In genomic region chr9:85841891-85842290, GRCm38 (mm10) we compare ENCODE assay signal across 8 mouse cellular contexts. TPM values are rescaled to one million over a fixed set of nuclear protein-coding genes. Genes with fewer than 3 reads are reported as not detected.
DNase-seq lines count a peak whose midpoint lies in the region; ATAC-seq and TF ChIP-seq lines count a peak whose summit lies in the region.

No protein-coding gene starts in this region.

- peak overlapping the region; percentile 72 for H3K4me3 ChIP-seq in heart, embryonic 12.5 days
- H3K4me3 ChIP-seq in kidney, embryonic 14.5 days (ENCODE audit: low read length): peak overlapping the region; percentile 76
- peak overlapping the region; percentile 71 for H3K4me3 ChIP-seq in lung, adult 2 months (replicated peaks; ENCODE audit: extremely low read depth, low read depth, low read length)

- H3K36me3 ChIP-seq in heart, embryonic 12.5 days: no peaks in the 10 kb centered on the region
- no peaks in the 10 kb centered on the region; the same call in 1 of the 2 replicates for H3K36me3 ChIP-seq in kidney, embryonic 14.5 days (ENCODE audit: control insufficient read depth, insufficient read depth, low read length)

- peak overlapping the region; percentile 64 for H3K9ac ChIP-seq in heart, embryonic 12.5 days
- no peak overlapping the region for H3K9ac ChIP-seq in kidney, embryonic 14.5 days (ENCODE audit: low read depth, low read length)

- no peak overlapping the region for H3K27ac ChIP-seq in heart, embryonic 12.5 days (ENCODE audit: poor library complexity, severe bottlenecking)
- peak overlapping the region; percentile 92 for H3K27ac ChIP-seq in kidney, embryonic 14.5 days (ENCODE audit: low read depth, low read length)

- no peak for ATAC-seq in cerebellum, adult (ENCODE audit: insufficient number of reproducible peaks, low FRiP score, low TSS enrichment)
- no peak for ATAC-seq in heart, embryonic 12.5 days (ENCODE audit: insufficient number of reproducible peaks, low FRiP score)
- 0 out of 2 replicates have a peak, but pooled peaks have one; percentile 5 for ATAC-seq in kidney, embryonic 14.5 days (ENCODE audit: low FRiP score, low TSS enrichment)
- no peak for ATAC-seq in activated CD4-positive, CD25-positive, alpha-beta regulatory T cell, adult 4 months

- no peak for TF ChIP-seq POLR2A in lung, adult 2 months (IDR thresholded peaks at IDR 0.05; ENCODE audit: borderline replicate concordance, extremely low read depth, low read depth, low read length)

- no peaks in the 10 kb centered on the region for H3K9me3 ChIP-seq in heart, embryonic 12.5 days (replicated peaks)
- no peaks in the 10 kb centered on the region for H3K9me3 ChIP-seq in kidney, embryonic 14.5 days (ENCODE audit: control insufficient read depth, low read length)

- peak; percentile 52 to 73 for DNase-seq in cerebellum, postnatal 10 days
- DNase-seq in embryo, embryonic 11 days: peak; percentile 75
- DNase-seq in lung, adult 2 months: peak; percentile 22
- DNase-seq in ovary, postnatal 36 days (ENCODE audit: low spot score): peak; percentile 66

- WGBS in heart, embryonic 12.5 days: 1% methylated on average over 16 of the region's 16 CpGs
- WGBS in kidney, embryonic 14.5 days: 0% methylated on average over 16 of the region's 16 CpGs
- 2% methylated on average over 16 of the region's 16 CpGs for WGBS in lung, adult 2 months

- peak overlapping the region; percentile 97 for H3K4me2 ChIP-seq in heart, embryonic 12.5 days
- peak overlapping the region; percentile 95 for H3K4me2 ChIP-seq in kidney, embryonic 14.5 days (replicated peaks; ENCODE audit: low read depth, low read length)

- peaks cover 9% of the 10 kb centered on the region for H3K27me3 ChIP-seq in heart, embryonic 12.5 days (replicated peaks)
- H3K27me3 ChIP-seq in kidney, embryonic 14.5 days (ENCODE audit: control insufficient read depth, insufficient read depth, low read length): 0 out of 2 replicates have a peak, but pooled peaks cover 9% of the 10 kb centered on the region

- H3K4me1 ChIP-seq in heart, embryonic 12.5 days (replicated peaks): peaks cover 6% of the 10 kb centered on the region; the same call in 1 of the 2 replicates
- H3K4me1 ChIP-seq in kidney, embryonic 14.5 days (ENCODE audit: control insufficient read depth, insufficient read depth, low read length): peaks cover 6% of the 10 kb centered on the region; the same call in 1 of the 2 replicates
- H3K4me1 ChIP-seq in lung, adult 2 months (ENCODE audit: control insufficient read depth, insufficient read depth, low read length): no peaks in the 10 kb centered on the region

- TF ChIP-seq CTCF in lung, adult 2 months (IDR thresholded peaks at IDR 0.05; ENCODE audit: insufficient read depth, low read length): no peak

RNA-seq across cellular contexts. Expression of gene Tpbg, which starts 0.3 kb away (rescaled TPM):
- 8.3 and 8.8 TPM in 2 replicates for polyA plus RNA-seq in heart, embryonic 12.5 days (2016; fragmentation: Nextera tagmentation; extraction: Ambion mirVana)
- polyA plus RNA-seq in kidney, embryonic 14.5 days (2014; fragmentation: Nextera tagmentation; extraction: Ambion mirVana): 39.8 and 44.3 TPM in 2 replicates
- 1.6 and 2.0 TPM in 2 replicates for polyA plus RNA-seq in lung, adult 2 months (2012; rRNA removed)
- not detected for polyA plus RNA-seq in activated CD4-positive, CD25-positive, alpha-beta regulatory T cell, adult 4 months (2017; shearing (Covaris generic))

Comparison
In these comparisons a context has a peak if more than half of its experiments do, and no peak if none do; other contexts are left out.
1. DNase-seq: peak in every context shown above with its lines; median percentile 75 in embryo, embryonic 11 days; 66 in ovary, postnatal 36 days; 62 in cerebellum, postnatal 10 days; 22 in lung, adult 2 months.